In the genomic region with DNA sequence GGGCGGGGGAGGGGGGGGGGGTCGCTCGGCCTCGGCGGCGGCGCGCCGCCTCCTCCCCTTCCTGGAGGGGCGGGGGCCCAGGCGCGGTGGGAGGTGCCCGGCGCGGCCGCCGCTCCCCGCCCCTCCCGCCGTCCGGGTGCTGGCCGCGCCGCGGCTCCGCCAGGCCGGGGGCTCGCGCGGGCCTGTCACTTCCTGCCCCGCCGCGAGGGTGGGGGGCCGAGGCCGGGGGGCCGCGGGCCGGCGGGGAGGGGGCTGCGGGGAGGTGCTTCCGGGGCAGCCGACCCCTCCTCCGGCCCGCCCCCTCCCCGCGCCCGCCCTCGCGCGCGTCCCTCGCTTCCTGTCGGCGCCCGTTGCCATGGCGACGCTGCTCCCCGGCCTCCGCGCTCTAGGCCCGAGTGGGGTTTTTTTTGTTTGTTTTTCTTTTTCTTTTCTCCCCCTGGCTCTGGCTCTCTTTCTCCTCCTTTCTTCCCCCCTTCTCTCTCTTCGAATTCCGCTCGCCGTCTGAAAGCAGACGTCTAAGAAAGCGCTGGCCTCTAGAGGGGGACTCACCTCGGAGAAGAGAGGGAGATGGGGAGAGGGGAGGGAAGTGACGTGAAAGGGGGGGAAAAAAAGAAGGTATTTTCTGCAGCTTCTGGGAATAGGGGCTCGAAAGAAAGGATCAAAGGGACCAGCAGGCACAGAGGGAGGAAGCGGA, we compare ENCODE assay signal across 8 mouse cellular contexts. TPM values are rescaled to one million over a fixed set of nuclear protein-coding genes. Genes with fewer than 3 reads are reported as not detected.
A peak's percentile ranks its signal among the peaks of the same experiment; 100 is the strongest.
DNase-seq lines count a peak whose midpoint lies in the region; ATAC-seq and TF ChIP-seq lines count a peak whose summit lies in the region.

No protein-coding gene starts in this region.

- H3K36me3 ChIP-seq in heart, embryonic 12.5 days, result peaks cover 11% of the 10 kb centered on the region
- peaks cover 10% of the 10 kb centered on the region for H3K36me3 ChIP-seq in kidney, embryonic 16.5 days (ENCODE audit: insufficient read depth, low read length)
- H3K36me3 ChIP-seq in liver, embryonic 11.5 days (ENCODE audit: control insufficient read depth, insufficient read depth, low read length), result no peaks in the 10 kb centered on the region
- H3K36me3 ChIP-seq in splenic B cell, adult 2 months (ENCODE audit: control insufficient read depth, insufficient read depth, low read length, poor library complexity, severe bottlenecking), result peaks cover 2% of the 10 kb centered on the region; the same call in 1 of the 2 replicates

- DNase-seq in CD4-positive helper T cell, adult 2 months (ENCODE audit: low read depth, low spot score), result peak; percentile 91
- DNase-seq in brain, adult 2 months (ENCODE audit: low read depth, low spot score), result peak; percentile 92
- peak; percentile 86 for DNase-seq in liver, embryonic 11.5 days (ENCODE audit: low spot score)
- peak; percentile 92 for DNase-seq in naive thymus-derived CD4-positive, alpha-beta T cell, adult 2 months (ENCODE audit: low read depth)
- DNase-seq in splenic B cell, adult 2 months (ENCODE audit: low read depth, low spot score), result peak; percentile 92

- H3K4me1 ChIP-seq in embryonic fibroblast, embryonic 13.5 days (ENCODE audit: control insufficient read depth, insufficient read depth, low read length), result no peaks in the 10 kb centered on the region; the same call in none of the 2 replicates
- H3K4me1 ChIP-seq in heart, embryonic 12.5 days (replicated peaks), result peaks cover 36% of the 10 kb centered on the region
- H3K4me1 ChIP-seq in kidney, embryonic 16.5 days (ENCODE audit: insufficient read depth, low read length), result peaks cover 37% of the 10 kb centered on the region
- H3K4me1 ChIP-seq in liver, embryonic 11.5 days (replicated peaks; ENCODE audit: control insufficient read depth, insufficient read depth, low read length), result peaks cover 21% of the 10 kb centered on the region

- peak overlapping the region; percentile 88 for H3K9ac ChIP-seq in heart, embryonic 12.5 days
- peak overlapping the region; percentile 83 for H3K9ac ChIP-seq in kidney, embryonic 16.5 days (replicated peaks; ENCODE audit: low read length)
- H3K9ac ChIP-seq in liver, embryonic 11.5 days (ENCODE audit: low read depth, low read length), result peak overlapping the region; percentile 71

- H3K9me3 ChIP-seq in heart, embryonic 12.5 days (replicated peaks), result no peaks in the 10 kb centered on the region
- H3K9me3 ChIP-seq in kidney, embryonic 16.5 days (ENCODE audit: low read length), result no peaks in the 10 kb centered on the region
- H3K9me3 ChIP-seq in liver, embryonic 11.5 days (ENCODE audit: control insufficient read depth, low read length), result no peaks in the 10 kb centered on the region

- H3K27ac ChIP-seq in embryonic fibroblast, embryonic 13.5 days (ENCODE audit: insufficient read depth, low read length), result peak overlapping the region; percentile 56
- H3K27ac ChIP-seq in heart, embryonic 12.5 days (ENCODE audit: poor library complexity, severe bottlenecking), result peak overlapping the region; percentile 93
- peak overlapping the region; percentile 98 for H3K27ac ChIP-seq in kidney, embryonic 16.5 days (ENCODE audit: low read length)
- H3K27ac ChIP-seq in liver, embryonic 11.5 days (ENCODE audit: low read depth, low read length), result peak overlapping the region; percentile 66

- peak; percentile 93 for ATAC-seq in heart, embryonic 12.5 days (ENCODE audit: insufficient number of reproducible peaks, low FRiP score)
- ATAC-seq in kidney, embryonic 16.5 days (ENCODE audit: low FRiP score, low TSS enrichment), result peak; percentile 86
- peak; percentile 86 for ATAC-seq in liver, embryonic 11.5 days (replicated peaks; ENCODE audit: low FRiP score)

- H3K4me2 ChIP-seq in heart, embryonic 12.5 days, result peak overlapping the region; percentile 72
- peak overlapping the region; percentile 62 for H3K4me2 ChIP-seq in kidney, embryonic 16.5 days (replicated peaks; ENCODE audit: low read depth, low read length)
- peak overlapping the region; percentile 64 for H3K4me2 ChIP-seq in liver, embryonic 11.5 days

- peak overlapping the region; percentile 93 for H3K4me3 ChIP-seq in embryonic fibroblast, embryonic 13.5 days (ENCODE audit: insufficient read depth, low read length)
- peak overlapping the region; percentile 76 for H3K4me3 ChIP-seq in heart, embryonic 12.5 days
- peak overlapping the region; percentile 79 for H3K4me3 ChIP-seq in kidney, embryonic 16.5 days (ENCODE audit: low read length)
- peak overlapping the region; percentile 75 for H3K4me3 ChIP-seq in liver, embryonic 11.5 days (ENCODE audit: low read depth, low read length)

- no peaks in the 10 kb centered on the region for H3K27me3 ChIP-seq in heart, embryonic 12.5 days (replicated peaks)
- H3K27me3 ChIP-seq in kidney, embryonic 16.5 days (ENCODE audit: insufficient read depth, low read length), result no peaks in the 10 kb centered on the region
- no peaks in the 10 kb centered on the region for H3K27me3 ChIP-seq in liver, embryonic 11.5 days (replicated peaks; ENCODE audit: control insufficient read depth, insufficient read depth, low read length)
- no peaks in the 10 kb centered on the region for H3K27me3 ChIP-seq in splenic B cell, adult 2 months (ENCODE audit: control insufficient read depth, insufficient read depth, low read length, poor library complexity, severe bottlenecking)

- no peak for TF ChIP-seq CTCF in embryonic fibroblast, embryonic 13.5 days (IDR thresholded peaks at IDR 0.05; ENCODE audit: borderline replicate concordance, insufficient read depth, low read length)

- TF ChIP-seq POLR2A in embryonic fibroblast, embryonic 13.5 days (IDR thresholded peaks at IDR 0.05; ENCODE audit: low read depth, low read length), result peak; percentile 11; the same call in 1 of the 2 replicates

- WGBS in heart, embryonic 12.5 days, result 0% methylated on average over 43 of the region's 71 CpGs
- 0% methylated on average over 23 of the region's 71 CpGs for WGBS in kidney, embryonic 16.5 days
- under 1% methylated on average over 30 of the region's 71 CpGs for WGBS in liver, embryonic 11.5 days

RNA-seq across cellular contexts. Expression of gene Phc1, which starts 0.6 kb away (rescaled TPM):
- polyA plus RNA-seq in embryonic fibroblast, embryonic 13.5 days (2011; ENCODE audit: insufficient read length, low read depth, missing spikeins), result 20.3 and 32.0 TPM in 2 replicates
- polyA plus RNA-seq in heart, embryonic 12.5 days (2016; fragmentation: Nextera tagmentation; extraction: Ambion mirVana), result 13.7 and 14.3 TPM in 2 replicates
- polyA plus RNA-seq in kidney, embryonic 16.5 days (2015; fragmentation: Nextera tagmentation; extraction: Ambion mirVana), result 17.9 and 21.8 TPM in 2 replicates
- 12.4 and 14.7 TPM in 2 replicates for polyA plus RNA-seq in liver, embryonic 11.5 days (2014; fragmentation: Nextera tagmentation; extraction: Ambion mirVana)

RNA-seq across cellular contexts. Expression of gene M6pr, which starts 31.3 kb away (rescaled TPM):
- polyA plus RNA-seq in embryonic fibroblast, embryonic 13.5 days (2011; ENCODE audit: insufficient read length, low read depth, missing spikeins), result 136 and 149 TPM in 2 replicates
- 82.0 and 84.6 TPM in 2 replicates for polyA plus RNA-seq in heart, embryonic 12.5 days (2016; fragmentation: Nextera tagmentation; extraction: Ambion mirVana)
- polyA plus RNA-seq in kidney, embryonic 16.5 days (2015; fragmentation: Nextera tagmentation; extraction: Ambion mirVana), result 129 and 138 TPM in 2 replicates
- polyA plus RNA-seq in liver, embryonic 11.5 days (2014; fragmentation: Nextera tagmentation; extraction: Ambion mirVana), result 154 and 168 TPM in 2 replicates

RNA-seq across cellular contexts. Expression of gene Klrg1, which starts 57.1 kb away (rescaled TPM):
- polyA plus RNA-seq in embryonic fibroblast, embryonic 13.5 days (2011; ENCODE audit: insufficient read length, low read depth, missing spikeins), result not detected in 2 replicates
- not detected in 2 replicates for polyA plus RNA-seq in heart, embryonic 12.5 days (2016; fragmentation: Nextera tagmentation; extraction: Ambion mirVana)
- not detected in 2 replicates for polyA plus RNA-seq in kidney, embryonic 16.5 days (2015; fragmentation: Nextera tagmentation; extraction: Ambion mirVana)
- polyA plus RNA-seq in liver, embryonic 11.5 days (2014; fragmentation: Nextera tagmentation; extraction: Ambion mirVana), result not detected in 2 replicates

Comparison
In these comparisons a context has a peak if more than half of its experiments do, and no peak if none do; other contexts are left out.
1. Peak in every context shown above with its lines: DNase-seq, ATAC-seq, H3K4me3 ChIP-seq and H3K27ac ChIP-seq.